Mouse (Mus musculus): ENCODE results near the gene Dlg2. TPM values are rescaled to one million over a fixed set of nuclear protein-coding genes. Genes with fewer than 3 reads are reported as not detected.

The Dlg2 gene
- total RNA-seq, 2 experiments from 2014 or later = 2.7 to 2.9 TPM

DNA sequence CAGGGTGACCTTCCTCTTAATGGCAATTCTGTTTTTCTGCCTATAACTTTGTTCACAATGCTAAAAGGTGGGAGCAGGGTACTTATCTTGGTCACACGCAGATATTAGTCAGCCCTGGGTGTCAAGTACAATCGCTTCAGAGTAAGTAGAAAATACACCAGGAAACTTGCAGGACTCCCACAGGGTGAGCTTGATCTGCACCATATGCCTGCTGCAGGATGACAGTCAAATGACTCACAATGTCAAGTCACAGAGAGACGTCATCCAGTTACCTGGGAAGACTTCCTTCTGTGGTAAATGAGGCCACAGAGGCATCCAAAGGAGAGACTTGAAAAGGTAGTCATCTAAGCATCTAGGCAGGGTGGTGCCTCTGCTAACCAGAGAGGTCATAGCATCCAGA lies 1721.1 kb downstream of the Dlg2 start:
- no peak for DNase-seq

DNA sequence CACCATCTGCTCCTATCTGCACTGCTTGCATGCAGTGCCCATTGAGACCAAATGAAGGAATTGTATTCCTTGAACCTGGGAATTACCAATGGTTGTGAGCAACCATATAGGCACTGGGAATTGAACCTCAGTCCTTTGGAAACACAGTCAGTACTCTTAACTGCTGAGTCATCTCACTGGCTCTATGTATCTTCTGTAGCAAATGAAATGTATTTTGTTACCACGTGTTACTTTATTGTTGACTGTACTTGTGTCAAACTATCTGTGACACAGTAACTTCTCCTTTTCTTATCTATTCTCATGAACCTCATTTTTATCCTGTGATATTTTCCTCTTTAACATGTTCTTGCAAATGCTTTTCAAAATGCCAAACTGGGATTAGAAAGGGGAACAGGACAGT lies 1722.7 kb downstream of the Dlg2 start:
- DNase-seq = no peak

DNA sequence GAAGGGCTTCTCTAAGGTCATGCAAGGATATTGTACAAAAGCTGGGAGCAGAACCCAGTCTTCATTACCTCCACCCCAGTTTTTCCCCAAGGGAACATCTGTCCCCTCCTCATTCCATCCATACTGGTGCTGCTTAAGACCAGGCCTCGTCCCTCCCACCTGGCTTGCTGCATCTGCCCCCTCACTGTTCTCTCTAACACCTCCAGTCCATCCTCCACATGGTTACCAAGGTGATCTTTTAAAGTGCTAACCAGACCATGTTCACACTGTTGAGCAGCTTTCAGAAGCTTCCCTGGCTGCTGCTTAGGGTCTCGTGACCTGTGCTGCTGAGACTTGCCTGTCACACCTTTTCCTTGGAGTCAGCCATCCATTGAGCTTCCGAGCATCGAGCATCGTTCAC lies 1734.2 kb downstream of the Dlg2 start:
- no peak for DNase-seq

DNA sequence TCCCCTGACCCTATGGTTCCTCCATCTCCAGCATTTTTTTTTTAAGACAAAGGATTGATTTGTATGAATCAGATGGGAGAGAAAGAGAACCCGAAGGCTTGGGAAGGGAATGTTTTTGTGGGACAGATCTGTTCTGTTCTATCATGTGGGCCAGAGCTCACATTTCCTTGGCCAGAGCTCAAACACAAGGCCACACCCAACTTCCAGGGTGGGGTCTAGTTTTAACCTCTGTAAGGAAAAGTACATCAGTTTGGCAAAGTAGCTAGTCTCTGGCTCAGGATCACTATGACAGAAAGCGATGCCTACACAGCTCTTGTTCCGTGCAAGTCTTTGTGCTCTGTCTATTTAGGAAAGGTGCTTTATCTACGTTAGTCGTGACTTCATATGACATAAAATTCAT lies 1737.3 kb downstream of the Dlg2 start:
- peak; percentile 14 for DNase-seq

DNA sequence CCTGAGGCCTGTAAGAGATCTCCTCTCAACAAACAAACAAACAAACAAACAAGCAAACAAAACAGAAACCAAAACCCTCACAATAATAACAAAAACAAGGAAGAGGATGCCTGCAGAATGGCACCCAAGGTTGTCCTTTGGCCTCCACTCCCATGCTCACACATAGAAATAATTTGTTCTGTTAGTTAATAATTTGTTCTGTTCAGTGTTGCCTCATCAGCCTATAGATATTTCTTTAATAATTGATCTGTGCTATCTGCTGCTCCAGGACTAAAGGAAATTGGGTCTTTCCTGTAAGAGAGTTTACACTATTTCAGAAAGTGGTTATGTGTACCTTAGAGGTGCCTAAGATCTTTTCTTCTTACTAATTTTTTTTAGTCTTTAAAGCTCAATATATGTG lies 1741.7 kb downstream of the Dlg2 start:
- DNase-seq = no peak

DNA sequence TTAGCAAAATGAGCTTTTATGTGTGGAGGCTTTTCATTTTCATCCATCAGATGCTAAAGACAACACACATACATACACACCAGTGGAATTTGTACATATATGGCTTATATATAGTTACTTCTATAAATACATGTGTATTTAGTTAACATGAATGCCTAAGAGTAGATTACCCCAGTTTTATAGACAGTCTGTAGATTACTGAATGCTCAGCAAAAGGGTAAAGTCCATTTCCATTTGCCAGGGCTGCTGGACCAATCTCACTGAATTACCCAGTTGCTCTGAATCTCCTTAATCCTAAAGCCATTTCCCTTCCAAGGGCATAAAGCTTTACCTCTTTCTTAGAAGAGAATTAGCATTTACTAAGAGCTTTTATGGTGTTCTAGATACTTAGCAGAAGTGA lies 1744.1 kb downstream of the Dlg2 start:
- no peak for DNase-seq

DNA sequence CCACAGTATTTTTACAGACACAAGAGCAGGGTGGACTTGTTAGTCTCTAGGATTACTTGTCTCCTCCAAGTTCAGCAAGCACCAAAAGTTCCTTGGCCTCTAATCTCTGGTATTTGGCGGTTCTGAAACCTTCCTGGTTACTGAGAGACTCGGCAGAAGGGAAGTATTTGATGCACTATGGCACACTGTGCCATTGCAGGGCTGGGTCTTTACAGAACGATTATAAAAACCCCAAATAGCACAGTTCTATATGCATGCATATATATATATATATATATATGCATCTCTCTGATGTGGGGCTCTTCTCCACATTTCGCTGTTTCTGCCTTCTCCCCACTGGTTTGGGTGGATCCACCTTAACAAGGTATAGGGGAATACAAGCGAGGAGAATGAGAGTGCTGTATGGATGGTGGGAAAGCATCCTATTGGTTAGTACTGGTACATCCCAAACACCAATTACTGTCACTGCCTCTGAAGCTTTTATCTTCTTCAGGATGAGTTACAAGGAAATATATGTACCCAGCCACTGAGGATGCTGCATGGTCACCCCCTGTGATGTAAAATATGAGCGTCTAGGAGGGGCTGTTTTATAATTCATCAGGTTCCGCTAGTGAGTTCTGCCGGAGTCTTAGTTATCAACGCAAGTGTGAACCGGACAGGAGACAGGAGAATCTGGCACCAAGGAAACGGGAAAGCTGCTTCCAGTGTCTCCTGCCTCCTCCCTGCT lies 1758.2 kb downstream of the Dlg2 start:
- no peak for DNase-seq

DNA sequence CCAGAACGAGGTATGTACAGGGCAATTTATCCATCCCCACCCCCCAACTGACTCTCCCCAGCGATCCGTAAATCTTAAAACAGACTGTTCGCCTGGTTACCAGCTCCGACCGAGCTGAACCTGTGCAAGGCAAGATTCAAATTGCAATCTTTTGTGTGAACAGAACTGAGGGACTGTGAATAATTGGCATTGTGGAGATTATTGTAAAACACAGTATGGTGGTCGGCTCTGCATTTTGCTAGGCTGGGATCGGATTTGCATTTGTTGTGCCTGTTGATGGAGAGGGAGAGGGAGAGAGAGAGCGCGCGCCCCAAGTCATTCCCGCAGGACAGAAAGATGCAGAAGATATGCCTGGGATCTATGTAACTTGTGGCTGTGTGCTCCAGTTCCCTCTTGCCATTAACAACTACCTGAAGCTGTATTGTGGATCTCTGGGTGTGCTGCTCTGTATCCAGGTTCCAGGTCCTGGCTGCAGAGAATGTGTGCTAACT lies 1759.1 kb downstream of the Dlg2 start:
- DNase-seq = no peak

DNA sequence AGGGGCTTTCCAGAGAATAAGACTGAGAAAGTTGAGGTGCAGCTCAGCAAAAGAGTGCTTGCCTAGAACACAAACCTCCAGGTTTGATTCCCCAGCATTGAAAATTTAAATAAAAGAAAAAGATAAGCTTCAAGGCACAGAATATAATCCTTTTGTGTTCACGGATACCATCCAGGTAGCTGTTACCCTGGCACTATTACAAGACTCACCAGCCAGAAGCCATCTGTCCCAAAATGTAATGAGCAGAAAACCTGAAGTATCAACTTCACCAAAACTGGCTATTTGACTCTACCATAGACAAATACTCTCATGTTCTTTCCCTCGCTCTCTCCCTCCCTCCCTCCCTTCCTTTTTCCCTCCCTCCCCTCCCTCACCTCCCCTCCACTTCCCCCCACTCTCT lies 1764.4 kb downstream of the Dlg2 start:
- no peak for DNase-seq

DNA sequence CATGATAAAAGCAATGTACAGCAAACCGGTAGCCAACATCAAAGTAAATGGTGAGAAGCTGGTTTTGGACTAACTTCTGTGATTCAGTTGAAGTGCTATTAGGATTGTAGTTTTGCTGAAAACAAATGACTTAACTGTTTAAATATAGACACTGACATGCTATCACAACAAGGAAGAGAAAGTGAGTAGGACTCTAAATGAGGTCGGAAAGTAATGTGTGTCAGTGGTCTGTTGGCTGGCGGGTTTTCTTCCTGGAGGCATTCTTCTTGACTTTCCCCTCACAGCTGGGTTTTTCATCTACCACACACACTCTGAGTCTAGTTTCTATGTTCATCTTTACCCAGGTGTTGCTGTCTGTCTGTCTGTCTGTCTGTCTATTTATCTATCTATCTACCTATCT lies 1771.1 kb downstream of the Dlg2 start:
- no peak for DNase-seq

DNA sequence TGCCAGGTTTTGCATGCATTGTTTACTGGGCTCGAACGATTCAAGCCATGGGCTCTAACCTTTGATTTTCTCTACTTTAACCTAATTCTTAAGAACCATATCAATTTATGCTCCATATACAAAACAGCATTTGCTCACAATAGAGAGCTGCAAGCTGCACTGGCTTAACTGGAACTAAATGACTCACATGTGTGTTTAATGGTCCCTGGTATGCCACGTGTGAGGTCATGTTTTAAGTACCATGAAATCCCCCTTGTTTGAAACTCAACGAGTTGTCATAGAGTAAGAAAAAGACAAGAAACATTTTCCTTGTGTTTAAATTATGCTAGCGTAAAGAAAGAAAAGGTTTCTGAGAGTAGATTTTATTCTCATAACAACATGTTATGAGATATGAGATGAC lies 1772.1 kb downstream of the Dlg2 start:
- no peak for DNase-seq

DNA sequence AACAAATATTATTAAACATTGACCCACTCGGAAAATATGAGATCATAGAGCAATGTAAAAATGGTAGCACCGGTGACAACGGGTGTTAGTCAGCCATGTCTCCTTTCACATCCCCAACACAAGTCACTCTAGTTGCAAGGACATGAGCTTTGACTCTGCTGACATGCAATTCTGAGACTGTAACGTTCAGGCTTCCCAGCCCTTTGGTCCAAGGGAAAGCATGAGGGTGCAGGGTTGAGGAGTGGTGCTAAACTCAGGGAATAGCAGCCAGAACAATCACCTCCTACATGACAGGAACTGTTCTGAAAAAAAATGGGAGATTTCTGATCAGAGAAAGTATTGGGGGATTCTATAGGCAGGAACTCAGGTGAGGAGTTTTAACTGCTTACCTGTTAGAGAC lies 1781.7 kb downstream of the Dlg2 start:
- no peak for DNase-seq

DNA sequence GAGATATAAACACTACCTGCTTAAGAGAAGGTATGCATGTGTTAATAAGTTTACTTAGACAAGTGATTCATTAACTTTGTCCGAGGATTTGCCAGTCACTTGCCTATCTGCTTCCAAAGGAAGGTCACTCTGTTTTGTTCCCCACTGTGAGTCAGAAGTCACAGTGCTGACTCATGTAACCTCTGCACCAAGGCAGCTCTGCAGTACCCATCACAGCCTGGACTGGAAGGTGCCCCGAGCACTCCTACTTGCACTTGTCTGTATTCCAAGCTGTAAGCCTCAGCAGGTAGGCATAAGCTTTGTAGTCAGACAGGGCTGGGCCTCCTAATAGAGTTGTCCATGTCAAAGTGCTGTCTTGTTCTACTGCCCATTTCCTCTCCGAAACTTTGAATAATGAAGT lies 1782.2 kb downstream of the Dlg2 start:
- DNase-seq = no peak

DNA sequence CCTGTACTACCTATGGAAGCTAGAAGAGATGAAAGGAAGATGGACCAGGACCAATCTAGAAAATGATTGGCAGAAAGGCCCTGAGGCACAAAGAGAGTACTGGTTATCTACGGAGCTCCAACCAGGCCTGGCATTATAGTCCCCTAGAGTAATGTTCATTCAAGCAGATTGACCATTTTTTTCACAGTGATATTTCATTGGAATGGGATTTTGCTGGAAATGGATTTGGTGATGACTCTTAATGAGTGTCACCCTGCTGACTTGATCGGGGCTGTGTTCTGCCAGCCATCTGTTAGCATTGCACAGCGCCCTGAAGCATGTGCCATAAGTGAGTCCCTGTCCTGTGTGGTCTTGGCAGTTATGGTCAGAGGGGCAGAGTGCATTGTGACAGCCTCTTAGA lies 1787.9 kb downstream of the Dlg2 start:
- DNase-seq = no peak

DNA sequence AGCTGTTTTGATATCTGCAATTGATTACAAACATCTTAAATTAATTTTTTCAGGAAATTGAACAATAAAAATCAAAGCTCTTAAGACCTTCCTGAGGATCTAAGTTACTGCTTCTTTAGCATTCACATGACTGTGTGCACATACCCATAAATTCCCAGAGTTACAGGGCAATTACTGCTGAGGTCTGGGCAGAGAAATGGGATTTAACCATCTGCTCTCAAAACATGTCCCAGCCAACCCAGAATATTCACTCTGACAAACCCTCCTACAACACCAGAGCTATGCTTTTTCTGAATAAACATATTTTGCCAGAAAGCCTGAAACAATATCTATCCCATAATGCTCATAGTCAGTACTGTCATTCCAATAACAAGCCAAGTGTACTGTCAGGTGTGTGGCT lies 1788.5 kb downstream of the Dlg2 start:
- DNase-seq = no peak

DNA sequence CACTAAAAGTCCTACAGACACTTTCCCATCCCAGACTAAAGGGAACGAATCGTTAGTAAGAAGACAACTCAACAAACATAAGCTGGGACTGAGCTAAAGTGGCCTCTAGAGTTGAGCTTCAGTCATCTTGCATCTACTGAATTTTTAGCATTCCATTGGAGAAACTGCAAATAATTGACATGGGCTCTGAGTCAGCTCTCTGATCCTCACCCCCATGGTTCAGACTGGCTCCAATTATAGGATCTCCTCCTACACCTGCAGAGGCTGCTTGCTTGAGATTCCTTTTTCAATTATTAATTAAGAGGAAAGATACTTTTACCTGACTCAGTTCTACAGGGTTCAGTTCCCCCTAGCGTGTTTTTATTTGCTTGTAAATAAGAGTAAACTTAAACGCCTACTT lies 1798.9 kb downstream of the Dlg2 start:
- no peak for DNase-seq

DNA sequence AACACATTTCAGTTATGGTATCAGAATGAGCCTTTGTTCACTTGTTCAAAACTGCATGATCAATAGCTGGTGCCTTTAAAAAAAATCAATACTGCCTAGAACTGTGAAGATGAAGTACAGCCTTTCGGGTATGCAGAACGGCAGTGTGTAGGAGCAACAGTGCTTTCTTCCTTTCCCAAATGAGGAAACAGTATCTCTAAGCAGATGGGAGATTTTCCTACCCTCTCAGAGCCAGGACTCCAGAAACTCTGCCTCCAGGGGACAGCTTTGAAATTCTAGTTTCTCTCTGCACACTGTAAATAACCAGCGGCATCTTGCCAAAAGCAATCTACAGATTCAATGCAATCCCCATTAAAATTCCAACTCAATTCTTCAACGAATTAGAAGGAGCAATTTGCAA lies 1801.2 kb downstream of the Dlg2 start:
- no peak for DNase-seq

DNA sequence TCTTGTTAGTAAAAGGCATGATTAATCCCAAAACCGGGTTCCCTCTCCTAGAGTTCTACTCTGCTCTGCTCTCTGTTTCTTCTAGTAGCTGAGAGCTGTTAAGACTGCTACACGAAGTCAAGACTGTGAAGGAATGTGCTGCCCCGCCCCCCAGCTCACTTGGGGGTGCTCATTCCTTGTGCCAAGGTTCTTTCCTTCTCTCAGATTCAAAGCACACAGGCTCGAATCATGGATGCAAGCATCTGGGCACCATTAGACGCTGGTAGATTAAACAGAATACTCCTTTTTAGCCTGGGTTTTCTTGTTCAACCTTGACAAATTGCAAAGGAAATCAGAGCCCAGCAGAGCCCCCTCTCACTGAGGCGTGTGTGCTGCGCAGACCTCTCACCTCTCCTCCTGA lies 1804.5 kb downstream of the Dlg2 start:
- peak; percentile 6 for DNase-seq

DNA sequence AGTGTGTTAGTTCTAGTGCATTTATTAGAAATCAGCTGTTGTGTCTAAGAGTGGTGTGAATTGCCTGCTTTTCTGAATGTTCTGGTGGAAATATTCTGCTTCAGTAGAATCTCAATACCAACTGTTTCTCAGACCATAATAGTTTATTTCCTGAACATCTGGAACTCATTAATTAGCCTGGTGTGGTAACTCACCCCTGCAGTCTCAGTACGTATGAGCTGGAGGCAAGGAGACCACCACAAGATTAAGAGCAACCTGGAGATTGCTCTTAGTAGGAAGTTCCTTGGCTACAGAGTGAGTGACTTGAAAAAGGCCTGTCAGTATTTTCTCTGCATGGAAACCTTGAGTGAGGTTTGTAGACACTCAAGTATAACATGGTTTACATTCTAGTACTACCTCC lies 1810.6 kb downstream of the Dlg2 start:
- DNase-seq = no peak

DNA sequence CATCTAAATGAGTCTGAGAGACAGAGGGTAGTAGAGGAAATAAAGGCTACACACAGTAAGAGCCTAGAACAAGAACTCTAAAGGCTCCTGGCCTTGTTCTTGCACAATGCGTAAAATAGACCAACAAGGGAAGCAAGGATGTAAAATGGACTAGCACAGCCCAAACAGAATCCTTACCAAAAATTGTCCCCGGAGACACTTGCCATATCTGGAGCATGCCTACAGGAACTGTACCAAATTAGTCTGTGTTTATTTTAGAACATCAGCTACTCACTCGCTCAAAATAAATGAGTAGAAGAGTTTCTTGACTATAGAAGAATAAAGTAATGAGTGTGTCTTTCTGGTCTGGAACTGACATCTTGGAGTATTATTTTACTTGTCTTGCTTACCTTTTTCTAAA lies 1812.3 kb downstream of the Dlg2 start:
- DNase-seq = no peak

DNA sequence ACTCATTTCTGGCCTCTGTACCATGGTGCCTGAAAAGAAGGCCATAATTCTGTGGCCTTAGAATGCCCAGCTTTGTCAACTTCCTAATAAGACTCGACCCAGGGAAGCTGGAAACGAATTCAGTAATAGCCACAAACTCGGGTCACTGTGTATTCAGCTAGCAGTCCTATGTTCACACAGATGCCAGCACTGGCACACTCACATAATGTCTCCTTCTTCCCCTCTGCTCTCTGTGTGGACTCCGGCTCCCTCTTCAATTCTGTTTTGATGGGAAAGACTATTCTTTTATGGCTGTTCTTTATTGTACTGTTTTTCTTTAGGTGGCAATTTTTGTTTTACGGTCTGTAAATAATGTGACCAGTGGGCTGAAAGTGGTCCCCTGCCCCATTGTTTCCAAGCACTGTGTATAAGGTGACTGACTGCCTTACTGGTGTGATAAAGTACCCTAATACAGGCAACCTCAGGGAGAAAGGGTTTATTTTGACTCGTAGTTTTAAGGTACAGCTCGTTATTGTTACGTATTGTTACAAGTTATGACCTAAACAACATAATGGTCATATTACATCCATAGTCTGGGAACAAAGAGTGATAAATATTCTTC lies 1816.5 kb downstream of the Dlg2 start:
- DNase-seq = no peak

DNA sequence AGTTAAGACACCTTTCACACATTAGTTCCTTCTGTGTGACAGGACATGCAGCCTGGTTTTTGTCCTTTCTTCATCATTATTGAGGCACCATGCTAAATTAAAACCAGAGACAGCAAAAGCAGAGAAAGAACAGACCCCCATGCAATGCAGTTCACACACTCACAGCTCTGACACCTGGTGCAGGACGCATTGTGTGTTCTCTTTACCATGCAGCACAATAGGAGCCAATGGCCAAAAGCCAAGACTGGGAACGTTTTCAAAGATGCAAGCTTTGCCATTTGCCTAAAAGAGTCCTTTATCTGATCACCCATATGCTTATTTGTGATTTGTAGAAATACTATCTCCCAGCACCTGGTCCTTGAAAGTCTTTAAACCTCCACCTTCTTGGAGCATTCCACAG lies 1824.6 kb downstream of the Dlg2 start:
- no peak for DNase-seq

DNA sequence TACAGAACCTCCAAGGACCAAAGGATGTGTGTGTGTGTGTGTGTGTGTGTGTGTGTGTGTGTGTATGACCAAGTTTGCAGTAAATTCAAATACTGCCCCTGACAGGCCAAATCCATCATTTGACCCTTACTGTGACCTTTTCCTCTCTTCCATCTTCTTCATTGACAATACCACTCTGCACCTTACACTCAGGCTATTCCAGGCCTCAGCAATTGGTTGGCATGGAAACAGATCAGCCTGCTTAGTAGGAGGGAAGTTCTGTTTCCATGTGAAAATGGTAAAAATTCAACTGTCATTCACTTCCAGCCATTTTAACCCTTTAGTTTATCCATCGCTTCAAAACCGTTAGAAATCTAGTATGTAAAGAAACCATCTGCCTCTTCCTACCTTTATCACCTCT lies 1831.2 kb downstream of the Dlg2 start:
- no peak for DNase-seq

DNA sequence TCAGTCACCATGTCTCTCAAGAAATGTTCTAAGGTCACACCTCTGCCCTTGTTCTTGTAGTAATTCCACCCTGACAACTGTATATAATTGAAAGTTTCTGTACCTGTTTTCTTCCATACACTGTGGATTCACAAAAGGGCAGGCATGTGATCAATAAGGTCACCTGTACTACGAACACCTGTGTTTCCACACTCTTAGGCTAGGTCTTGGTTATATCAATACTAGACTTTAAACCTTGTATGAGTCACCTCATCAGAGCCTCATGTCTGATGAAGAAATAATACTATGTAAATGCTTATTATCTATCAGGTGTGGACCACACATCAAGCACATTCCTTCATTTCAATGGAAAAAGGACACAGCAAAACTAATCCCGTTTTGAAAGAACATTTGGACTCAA lies 1831.7 kb downstream of the Dlg2 start:
- no peak for DNase-seq

DNA sequence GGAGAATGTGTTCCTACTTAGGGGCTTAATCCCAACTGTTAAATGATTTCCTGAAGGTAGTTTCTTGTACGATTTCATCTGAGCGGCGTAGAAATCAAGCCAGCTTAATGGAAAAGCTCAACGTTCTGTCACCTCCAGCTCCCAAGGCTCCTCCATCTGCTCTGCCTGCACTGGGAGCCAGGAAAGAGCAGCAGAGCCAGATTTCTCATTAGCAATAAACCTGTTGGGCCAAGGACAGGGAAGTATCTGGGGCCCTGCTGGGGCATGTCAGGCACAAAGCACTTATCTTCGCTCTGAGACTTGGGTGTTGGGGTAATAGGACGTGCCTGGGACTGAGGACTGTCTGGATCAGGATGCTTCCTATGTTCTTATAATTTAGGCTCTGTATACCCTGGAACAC lies 1839.9 kb downstream of the Dlg2 start:
- no peak for DNase-seq

Measured in heart, postnatal 4 days (tissue).